Mouse (Mus musculus) ES-E14 (cell line): ENCODE data around the gene Paqr4. TPM values are rescaled to one million over a fixed set of nuclear protein-coding genes. Genes with fewer than 3 reads are reported as not detected.

Experiments
- DNase-seq: peaks from one replicate; pipeline ENCODE4 v3.0.0-alpha.2; 2013; ENCODE audit warnings: low read depth, low spot score
- H3K27ac ChIP-seq: 2 replicates; pipeline ENCODE4 v1.5.1; 2012; ENCODE audit warnings: low read depth, mild to moderate bottlenecking, low read length, moderate library complexity, mixed read lengths; ENCODE audit not compliant: poor library complexity, insufficient read depth, severe bottlenecking
- H3K36me3 ChIP-seq: 2 replicates; pipeline ENCODE4 v1.6.1; 2012; ENCODE audit warnings: mild to moderate bottlenecking, low read length, moderate library complexity, mixed read lengths; ENCODE audit not compliant: control insufficient read depth, poor library complexity, insufficient read depth, severe bottlenecking
- H3K4me1 ChIP-seq, 2 experiments: fragments of 150-350 bp in 1 of 2; sonication (generic) in 1 of 2; 2 replicates each; pipeline ENCODE4 v1.6.1; 2012; ENCODE audit warnings: low read length in 2 of 2, mild to moderate bottlenecking in 1 of 2, mixed read lengths in 1 of 2; ENCODE audit not compliant: control insufficient read depth in 2 of 2, insufficient read depth in 2 of 2, poor library complexity in 1 of 2
- H3K4me3 ChIP-seq, 2 experiments: fragments of 150-350 bp in 1 of 2; sonication (generic) in 1 of 2; 2 replicates each; pipeline ENCODE4 v1.5.1; 2012; ENCODE audit warnings: low read length in 2 of 2, low read depth in 1 of 2, mild to moderate bottlenecking in 1 of 2, mixed read lengths in 1 of 2; ENCODE audit not compliant: insufficient read depth in 1 of 2, poor library complexity in 1 of 2, severe bottlenecking in 1 of 2
- H3K9ac ChIP-seq: 2 replicates; pipeline ENCODE4 v1.6.1; 2012; ENCODE audit warnings: low read depth, mild to moderate bottlenecking, low read length, mixed read lengths; ENCODE audit not compliant: poor library complexity, insufficient read depth, severe bottlenecking
- H3K9me3 ChIP-seq: fragments of 150-350 bp; sonication (generic); 2 replicates; pipeline ENCODE4 v1.6.1; 2012; ENCODE audit warnings: low read depth, mild to moderate bottlenecking, low read length; ENCODE audit not compliant: control insufficient read depth, insufficient read depth
- CHD2 ChIP-seq: IDR thresholded peaks from 2 replicates; pipeline ENCODE4 v1.6.1; 2014; ENCODE audit warnings: mild to moderate bottlenecking, low read depth, low read length, inconsistent platforms
- HCFC1 ChIP-seq: IDR thresholded peaks from 2 replicates; pipeline ENCODE4 v1.6.1; 2012; ENCODE audit warnings: low read length, inconsistent platforms, borderline replicate concordance; ENCODE audit not compliant: insufficient read depth
- MAFK ChIP-seq: IDR thresholded peaks from 2 replicates; pipeline ENCODE4 v1.6.1; 2014; ENCODE audit warnings: mild to moderate bottlenecking, low read depth, low read length, inconsistent platforms; ENCODE audit not compliant: insufficient read depth
- ZC3H11A ChIP-seq: IDR thresholded peaks from 2 replicates; pipeline ENCODE4 v1.6.1; 2012; ENCODE audit warnings: low read depth, mild to moderate bottlenecking, inconsistent platforms, low read length, borderline replicate concordance
- ZNF384 ChIP-seq: IDR thresholded peaks from 2 replicates; pipeline ENCODE4 v1.6.1; 2012; ENCODE audit warnings: low read depth, low read length, inconsistent platforms
- in situ Hi-C, 2 experiments: fragments of 600-800 bp; cut with MboI; formaldehyde crosslinking; loops; one replicate each; pipeline ENCODE4 v1.15.1; 2025; ENCODE audit warnings: low sequenced_read_pairs in 2 of 2, inconsistent platforms in 1 of 2; ENCODE audit not compliant: unreplicated experiment in 2 of 2
- total RNA-seq: library from RNA; depleted of rRNA; stranded (reverse); fragments of 300-350 nt; gene quantifications from 2 replicates; pipeline ENCODE4 v1.2.3, GENCODE M21; 2012

Gene Paqr4
- total RNA-seq, 1 experiment = 2.8 TPM

- peaks cover 0 to 12% of the 10 kb centered on the region in 2 experiments; a peak in 1 of 4 replicates for H3K4me1 ChIP-seq
- in situ Hi-C loops = no loop called here
- no peaks in the 10 kb centered on the region for H3K9me3 ChIP-seq
- DNase-seq = no peak
- no peak overlapping the region for H3K4me3 ChIP-seq
- no peaks in the 10 kb centered on the region for H3K36me3 ChIP-seq
- no peak overlapping the region for H3K9ac ChIP-seq
- TF ChIP-seq HCFC1 (0 out of 2 replicates have a peak, but pooled peaks have one; percentile 52), ZC3H11A (peak; percentile 65; the same call in 1 of the 2 replicates), ZNF384 (no peak)
- H3K27ac ChIP-seq = no peak overlapping the region
Measured at GRCm38 (mm10) chr17:23706212-23706611, 34.5 kb downstream of the Paqr4 start.

- no peak overlapping the region for H3K27ac ChIP-seq
- in situ Hi-C loops = no loop called here
- no peaks in the 10 kb centered on the region for H3K36me3 ChIP-seq
- H3K9me3 ChIP-seq = no peaks in the 10 kb centered on the region
- TF ChIP-seq ZNF384 (no peak), CHD2 (no peak), ZC3H11A (no peak), HCFC1 (no peak), MAFK (no peak)
- H3K4me3 ChIP-seq = no peak overlapping the region
- H3K4me1 ChIP-seq = peaks cover 0 to 12% of the 10 kb centered on the region in 2 experiments; a peak in 1 of 4 replicates
- H3K9ac ChIP-seq = 0 out of 2 replicates have a peak overlapping the region, but pooled peaks have one; percentile 2
- DNase-seq = no peak
Measured at GRCm38 (mm10) chr17:23705525-23706104, 35.1 kb downstream of the Paqr4 start.

- H3K9ac ChIP-seq = 0 out of 2 replicates have a peak overlapping the region, but pooled peaks have one; percentile 2
- DNase-seq = no peak
- H3K27ac ChIP-seq = no peak overlapping the region
- H3K36me3 ChIP-seq = no peaks in the 10 kb centered on the region
- TF ChIP-seq ZC3H11A = no peak
- no peak for TF ChIP-seq HCFC1
- TF ChIP-seq MAFK = no peak
- TF ChIP-seq CHD2 = no peak
- no peak for TF ChIP-seq ZNF384
- in situ Hi-C loops = no loop called here
- H3K4me3 ChIP-seq = no peak overlapping the region
- H3K9me3 ChIP-seq = no peaks in the 10 kb centered on the region
- H3K4me1 ChIP-seq = peaks cover 0 to 12% of the 10 kb centered on the region in 2 experiments; a peak in 1 of 4 replicates
Measured at GRCm38 (mm10) chr17:23704741-23705140, 35.9 kb downstream of the Paqr4 start.

GRCm38 (mm10) chr17:23703301-23703700, 37.4 kb downstream of the Paqr4 start:
- in situ Hi-C loops = no loop called here
- Histone ChIP-seq H3K9me3 (no peaks in the 10 kb centered on the region), H3K4me3 (no peak overlapping the region), H3K36me3 (no peaks in the 10 kb centered on the region), H3K27ac (no peak overlapping the region), H3K9ac (no peak overlapping the region), H3K4me1 (peaks cover 0 to 15% of the 10 kb centered on the region in 2 experiments; a peak in 1 of 4 replicates)
- TF ChIP-seq MAFK = no peak
- TF ChIP-seq ZNF384 = no peak
- no peak for DNase-seq

GRCm38 (mm10) chr17:23700079-23700478, 40.6 kb downstream of the Paqr4 start:
- TF ChIP-seq ZNF384 (no peak), CHD2 (peak; percentile 76), MAFK (no peak)
- H3K36me3 ChIP-seq = no peaks in the 10 kb centered on the region
- peak; percentile 82 for DNase-seq
- no peaks in the 10 kb centered on the region for H3K9me3 ChIP-seq
- H3K4me1 ChIP-seq = peaks cover 0 to 22% of the 10 kb centered on the region in 2 experiments; a peak in 2 of 4 replicates
- H3K9ac ChIP-seq = peak overlapping the region; percentile 70
- H3K27ac ChIP-seq = no peak overlapping the region
- in situ Hi-C loops = no loop called here
- H3K4me3 ChIP-seq = peak overlapping the region; percentile 75 to 88
